Mouse (Mus musculus): ENCODE measurements around the gene Gm9936. TPM values are rescaled to one million over a fixed set of nuclear protein-coding genes. Genes with fewer than 3 reads are reported as not detected.
"Not testable (repeated sequence)": the region's sequence is repeated elsewhere in the genome, so short reads cannot be mapped to it uniquely, and the experiment has no call there.

Gm9936 gene
- polyA plus RNA-seq, 1 experiment from 2014 or later: 0.18 TPM

- H3K36me3 ChIP-seq (ENCODE audit: control insufficient read depth, insufficient read depth, low read length); H3K9me3 ChIP-seq (replicated peaks; ENCODE audit: control insufficient read depth, low read length); H3K27ac ChIP-seq (ENCODE audit: low read length); H3K4me2 ChIP-seq (ENCODE audit: low read depth, low read length); H3K27me3 ChIP-seq (ENCODE audit: control insufficient read depth, insufficient read depth, low read length); H3K4me1 ChIP-seq (ENCODE audit: control insufficient read depth, insufficient read depth, low read length); H3K4me3 ChIP-seq (replicated peaks; ENCODE audit: low read length); ATAC-seq (ENCODE audit: insufficient read depth, low FRiP score); H3K9ac ChIP-seq (ENCODE audit: low read length): not testable (repeated sequence)
- WGBS: 77% methylated on average over 6 of the region's 7 CpGs
Observed at GRCm38 (mm10) chr5:114882319-114882718, 23.8 kb upstream of the Gm9936 start.

- Histone ChIP-seq H3K36me3 (ENCODE audit: control insufficient read depth, insufficient read depth, low read length) (no peaks in the 10 kb centered on the region), H3K9me3 (replicated peaks; ENCODE audit: control insufficient read depth, low read length) (no peaks in the 10 kb centered on the region), H3K4me2 (ENCODE audit: low read depth, low read length) (no peak overlapping the region), H3K4me1 (ENCODE audit: control insufficient read depth, insufficient read depth, low read length) (no peaks in the 10 kb centered on the region), H3K4me3 (replicated peaks; ENCODE audit: low read length) (no peak overlapping the region), H3K27ac (ENCODE audit: low read length) (no peak overlapping the region), H3K9ac (ENCODE audit: low read length) (no peak overlapping the region), H3K27me3 (ENCODE audit: control insufficient read depth, insufficient read depth, low read length) (no peaks in the 10 kb centered on the region)
- WGBS: 41% methylated on average over 13 of the region's 13 CpGs
- no peak for ATAC-seq (ENCODE audit: insufficient read depth, low FRiP score)
Observed at GRCm38 (mm10) chr5:114879399-114879798, 20.9 kb upstream of the Gm9936 start.

- Histone ChIP-seq H3K9me3 (replicated peaks; ENCODE audit: control insufficient read depth, low read length) (no peaks in the 10 kb centered on the region), H3K27me3 (ENCODE audit: control insufficient read depth, insufficient read depth, low read length) (no peaks in the 10 kb centered on the region), H3K4me2 (ENCODE audit: low read depth, low read length) (no peak overlapping the region), H3K27ac (ENCODE audit: low read length) (no peak overlapping the region), H3K4me3 (replicated peaks; ENCODE audit: low read length) (no peak overlapping the region), H3K9ac (ENCODE audit: low read length) (no peak overlapping the region), H3K4me1 (ENCODE audit: control insufficient read depth, insufficient read depth, low read length) (no peaks in the 10 kb centered on the region), H3K36me3 (ENCODE audit: control insufficient read depth, insufficient read depth, low read length) (no peaks in the 10 kb centered on the region)
- no peak for ATAC-seq (ENCODE audit: insufficient read depth, low FRiP score)
- 68% methylated on average over 7 of the region's 7 CpGs for WGBS
Observed at GRCm38 (mm10) chr5:114877487-114877886, 19.0 kb upstream of the Gm9936 start.

- WGBS: 42% methylated on average over 6 of the region's 6 CpGs
- no peak overlapping the region for H3K27ac ChIP-seq (ENCODE audit: low read length)
- H3K4me2 ChIP-seq (ENCODE audit: low read depth, low read length): no peak overlapping the region
- no peaks in the 10 kb centered on the region for H3K27me3 ChIP-seq (ENCODE audit: control insufficient read depth, insufficient read depth, low read length)
- no peaks in the 10 kb centered on the region for H3K36me3 ChIP-seq (ENCODE audit: control insufficient read depth, insufficient read depth, low read length)
- no peak for ATAC-seq (ENCODE audit: insufficient read depth, low FRiP score)
- no peaks in the 10 kb centered on the region for H3K9me3 ChIP-seq (replicated peaks; ENCODE audit: control insufficient read depth, low read length)
- no peaks in the 10 kb centered on the region for H3K4me1 ChIP-seq (ENCODE audit: control insufficient read depth, insufficient read depth, low read length)
- no peak overlapping the region for H3K4me3 ChIP-seq (replicated peaks; ENCODE audit: low read length)
- no peak overlapping the region for H3K9ac ChIP-seq (ENCODE audit: low read length)
Observed at GRCm38 (mm10) chr5:114876331-114876730, 17.8 kb upstream of the Gm9936 start.

GRCm38 (mm10) chr5:114875858-114876257 lies 17.4 kb upstream of the Gm9936 start:
- ATAC-seq (ENCODE audit: insufficient read depth, low FRiP score): no peak

GRCm38 (mm10) chr5:114865279-114865678 lies 6.8 kb upstream of the Gm9936 start:
- no peak overlapping the region for H3K4me2 ChIP-seq (ENCODE audit: low read depth, low read length)
- 86% methylated on average over 12 of the region's 12 CpGs for WGBS
- no peak overlapping the region for H3K9ac ChIP-seq (ENCODE audit: low read length)
- no peak overlapping the region for H3K27ac ChIP-seq (ENCODE audit: low read length)
- no peak for ATAC-seq (ENCODE audit: insufficient read depth, low FRiP score)
- H3K4me1 ChIP-seq (ENCODE audit: control insufficient read depth, insufficient read depth, low read length): no peaks in the 10 kb centered on the region
- H3K36me3 ChIP-seq (ENCODE audit: control insufficient read depth, insufficient read depth, low read length): no peaks in the 10 kb centered on the region
- H3K27me3 ChIP-seq (ENCODE audit: control insufficient read depth, insufficient read depth, low read length): no peaks in the 10 kb centered on the region
- no peak overlapping the region for H3K4me3 ChIP-seq (replicated peaks; ENCODE audit: low read length)
- peaks cover 11% of the 10 kb centered on the region for H3K9me3 ChIP-seq (replicated peaks; ENCODE audit: control insufficient read depth, low read length)

More at GRCm38 (mm10) chr5:114875858-114876257, 17.4 kb upstream of the Gm9936 start:
- Histone ChIP-seq H3K9me3 (replicated peaks; ENCODE audit: control insufficient read depth, low read length) (no peaks in the 10 kb centered on the region), H3K4me2 (ENCODE audit: low read depth, low read length) (no peak overlapping the region), H3K4me1 (ENCODE audit: control insufficient read depth, insufficient read depth, low read length) (no peaks in the 10 kb centered on the region), H3K27ac (ENCODE audit: low read length) (no peak overlapping the region), H3K36me3 (ENCODE audit: control insufficient read depth, insufficient read depth, low read length) (no peaks in the 10 kb centered on the region), H3K9ac (ENCODE audit: low read length) (no peak overlapping the region), H3K4me3 (replicated peaks; ENCODE audit: low read length) (no peak overlapping the region), H3K27me3 (ENCODE audit: control insufficient read depth, insufficient read depth, low read length) (no peaks in the 10 kb centered on the region)
- 51% methylated on average over 6 of the region's 6 CpGs for WGBS

- H3K36me3 ChIP-seq (ENCODE audit: control insufficient read depth, insufficient read depth, low read length): no peaks in the 10 kb centered on the region
- H3K27me3 ChIP-seq (ENCODE audit: control insufficient read depth, insufficient read depth, low read length): no peaks in the 10 kb centered on the region
- H3K4me3 ChIP-seq (replicated peaks; ENCODE audit: low read length): no peak overlapping the region
- peaks cover 11% of the 10 kb centered on the region for H3K9me3 ChIP-seq (replicated peaks; ENCODE audit: control insufficient read depth, low read length)
- no peak for ATAC-seq (ENCODE audit: insufficient read depth, low FRiP score)
- no peaks in the 10 kb centered on the region for H3K4me1 ChIP-seq (ENCODE audit: control insufficient read depth, insufficient read depth, low read length)
- H3K4me2 ChIP-seq (ENCODE audit: low read depth, low read length): no peak overlapping the region
- no peak overlapping the region for H3K9ac ChIP-seq (ENCODE audit: low read length)
- H3K27ac ChIP-seq (ENCODE audit: low read length): no peak overlapping the region
- 83% methylated on average over 7 of the region's 7 CpGs for WGBS
Observed at GRCm38 (mm10) chr5:114864813-114865212, 6.3 kb upstream of the Gm9936 start.

- no peak for ATAC-seq (ENCODE audit: insufficient read depth, low FRiP score)
- no peaks in the 10 kb centered on the region for H3K4me1 ChIP-seq (ENCODE audit: control insufficient read depth, insufficient read depth, low read length)
- no peaks in the 10 kb centered on the region for H3K36me3 ChIP-seq (ENCODE audit: control insufficient read depth, insufficient read depth, low read length)
- H3K27ac ChIP-seq (ENCODE audit: low read length): no peak overlapping the region
- no peak overlapping the region for H3K4me3 ChIP-seq (replicated peaks; ENCODE audit: low read length)
- WGBS: 54% methylated on average over 6 of the region's 6 CpGs
- no peak overlapping the region for H3K9ac ChIP-seq (ENCODE audit: low read length)
- no peak overlapping the region for H3K4me2 ChIP-seq (ENCODE audit: low read depth, low read length)
- H3K9me3 ChIP-seq (replicated peaks; ENCODE audit: control insufficient read depth, low read length): no peaks in the 10 kb centered on the region
- no peaks in the 10 kb centered on the region for H3K27me3 ChIP-seq (ENCODE audit: control insufficient read depth, insufficient read depth, low read length)
Observed at GRCm38 (mm10) chr5:114861730-114862129, 3.2 kb upstream of the Gm9936 start.

- Histone ChIP-seq H3K27me3 (ENCODE audit: control insufficient read depth, insufficient read depth, low read length) (no peaks in the 10 kb centered on the region), H3K4me3 (replicated peaks; ENCODE audit: low read length) (peak overlapping the region; percentile 29), H3K36me3 (ENCODE audit: control insufficient read depth, insufficient read depth, low read length) (no peaks in the 10 kb centered on the region), H3K9me3 (replicated peaks; ENCODE audit: control insufficient read depth, low read length) (no peaks in the 10 kb centered on the region), H3K27ac (ENCODE audit: low read length) (no peak overlapping the region), H3K4me2 (ENCODE audit: low read depth, low read length) (peak overlapping the region; percentile 53), H3K9ac (ENCODE audit: low read length) (peak overlapping the region; percentile 53; the same call in 1 of the 2 replicates), H3K4me1 (ENCODE audit: control insufficient read depth, insufficient read depth, low read length) (no peaks in the 10 kb centered on the region)
- ATAC-seq (ENCODE audit: insufficient read depth, low FRiP score): no peak
- 4% methylated on average over 18 of the region's 18 CpGs for WGBS
Observed at GRCm38 (mm10) chr5:114859253-114859652, 771 bp upstream of the Gm9936 start.

GRCm38 (mm10) chr5:114853364-114853763 lies 5.1 kb downstream of the Gm9936 start, which contains the start of gene 4930519G04Rik:
TSS of gene 4930519G04Rik (plus strand) at chr5:114853664.
- 75% methylated on average over 3 of the region's 5 CpGs for WGBS

More at GRCm38 (mm10) chr5:114853364-114853763, 5.1 kb downstream of the Gm9936 start, which contains the start of gene 4930519G04Rik:
- not testable (repeated sequence) for ATAC-seq (ENCODE audit: insufficient read depth, low FRiP score); H3K27me3 ChIP-seq (ENCODE audit: control insufficient read depth, insufficient read depth, low read length); H3K9me3 ChIP-seq (replicated peaks; ENCODE audit: control insufficient read depth, low read length); H3K4me2 ChIP-seq (ENCODE audit: low read depth, low read length); H3K36me3 ChIP-seq (ENCODE audit: control insufficient read depth, insufficient read depth, low read length); H3K4me1 ChIP-seq (ENCODE audit: control insufficient read depth, insufficient read depth, low read length); H3K27ac ChIP-seq (ENCODE audit: low read length); H3K4me3 ChIP-seq (replicated peaks; ENCODE audit: low read length); H3K9ac ChIP-seq (ENCODE audit: low read length)
